Mouse (Mus musculus): ENCODE measurements around the gene Hist1h2bq. TPM values are rescaled to one million over a fixed set of nuclear protein-coding genes. Genes with fewer than 3 reads are reported as not detected.

The Hist1h2bq gene
- polyA plus RNA-seq, 1 experiment from 2014 or later = 17.8 TPM

GRCm38 (mm10) chr13:21778814-21779766 lies 30.9 kb downstream of the Hist1h2bq start:
- Histone ChIP-seq H3K36me3 (ENCODE audit: control insufficient read depth, insufficient read depth, low read length) (no peaks in the 10 kb centered on the region), H3K9ac (ENCODE audit: low read depth, low read length) (peak overlapping the region; percentile 79), H3K9me3 (ENCODE audit: control insufficient read depth, low read length) (no peaks in the 10 kb centered on the region), H3K4me1 (replicated peaks; ENCODE audit: control insufficient read depth, insufficient read depth, low read length) (no peaks in the 10 kb centered on the region), H3K4me3 (ENCODE audit: low read depth, low read length) (peak overlapping the region; percentile 55), H3K4me2 (replicated peaks; ENCODE audit: low read depth, low read length) (peak overlapping the region; percentile 84), H3K27me3 (ENCODE audit: control insufficient read depth, insufficient read depth, low read length) (no peaks in the 10 kb centered on the region), H3K27ac (ENCODE audit: low read depth, low read length) (peak overlapping the region; percentile 95)
- 5% methylated on average over 33 of the region's 33 CpGs for WGBS
- ATAC-seq (ENCODE audit: low FRiP score) (peak; percentile 87), DNase-seq (ENCODE audit: low spot score) (peak; percentile 85)

Other genes with a start within 250 kb of the Hist1h2bq start
- gene Olfr1364, start 228.4 kb downstream of the Hist1h2bq start, polyA plus RNA-seq (2014; fragmentation: Nextera tagmentation; extraction: Ambion mirVana) = not detected in 2 replicates
- gene Olfr1362, start 196.2 kb downstream of the Hist1h2bq start, polyA plus RNA-seq (2014; fragmentation: Nextera tagmentation; extraction: Ambion mirVana) = not detected in 2 replicates
- gene Olfr11, start 167.7 kb downstream of the Hist1h2bq start, polyA plus RNA-seq (2014; fragmentation: Nextera tagmentation; extraction: Ambion mirVana) = not detected in 2 replicates
- gene Olfr1361, start 146.8 kb downstream of the Hist1h2bq start, polyA plus RNA-seq (2014; fragmentation: Nextera tagmentation; extraction: Ambion mirVana) = not detected in 2 replicates
- not detected in 2 replicates for gene Olfr1360, start 132.8 kb downstream of the Hist1h2bq start, polyA plus RNA-seq (2014; fragmentation: Nextera tagmentation; extraction: Ambion mirVana)
- gene Olfr1359, start 112.1 kb downstream of the Hist1h2bq start, polyA plus RNA-seq (2014; fragmentation: Nextera tagmentation; extraction: Ambion mirVana) = not detected in 2 replicates
- gene Hist1h2bl, start 94.1 kb downstream of the Hist1h2bq start, polyA plus RNA-seq (2014; fragmentation: Nextera tagmentation; extraction: Ambion mirVana) = 2.1 and 3.0 TPM in 2 replicates
- gene Hist1h2ai, start 93.8 kb downstream of the Hist1h2bq start, polyA plus RNA-seq (2014; fragmentation: Nextera tagmentation; extraction: Ambion mirVana) = 17.3 and 25.6 TPM in 2 replicates
- 12.7 and 20.0 TPM in 2 replicates for gene Hist1h3h, start 92.5 kb downstream of the Hist1h2bq start, polyA plus RNA-seq (2014; fragmentation: Nextera tagmentation; extraction: Ambion mirVana)
- gene Hist1h2bm, start 88.2 kb downstream of the Hist1h2bq start, polyA plus RNA-seq (2014; fragmentation: Nextera tagmentation; extraction: Ambion mirVana) = 4.2 and 4.3 TPM in 2 replicates
- 0.94 and 1.4 TPM in 2 replicates for gene Hist1h4j, start 75.1 kb downstream of the Hist1h2bq start, polyA plus RNA-seq (2014; fragmentation: Nextera tagmentation; extraction: Ambion mirVana)
- gene Hist1h4k, start 59.7 kb downstream of the Hist1h2bq start, polyA plus RNA-seq (2014; fragmentation: Nextera tagmentation; extraction: Ambion mirVana) = 2.4 and 8.0 TPM in 2 replicates
- gene Hist1h2ak, start 56.4 kb downstream of the Hist1h2bq start, polyA plus RNA-seq (2014; fragmentation: Nextera tagmentation; extraction: Ambion mirVana) = 4.9 and 6.5 TPM in 2 replicates
- 0.67 and 2.2 TPM in 2 replicates for gene Hist1h2bn, start 56.1 kb downstream of the Hist1h2bq start, polyA plus RNA-seq (2014; fragmentation: Nextera tagmentation; extraction: Ambion mirVana)
- 19.1 TPM in 2 replicates for gene Hist1h1b, start 29.6 kb downstream of the Hist1h2bq start, polyA plus RNA-seq (2014; fragmentation: Nextera tagmentation; extraction: Ambion mirVana)
- gene Hist1h3i, start 26.8 kb downstream of the Hist1h2bq start, polyA plus RNA-seq (2014; fragmentation: Nextera tagmentation; extraction: Ambion mirVana) = 232 and 252 TPM in 2 replicates
- 1.4 and 8.5 TPM in 2 replicates for gene Hist1h2an, start 23.0 kb downstream of the Hist1h2bq start, polyA plus RNA-seq (2014; fragmentation: Nextera tagmentation; extraction: Ambion mirVana)
- 2.2 and 2.9 TPM in 2 replicates for gene Hist1h2bp, start 22.7 kb downstream of the Hist1h2bq start, polyA plus RNA-seq (2014; fragmentation: Nextera tagmentation; extraction: Ambion mirVana)
- 2.1 TPM in 1 of 2 replicates, not detected in the other for gene Hist1h2ao, start 268 bp upstream of the Hist1h2bq start, polyA plus RNA-seq (2014; fragmentation: Nextera tagmentation; extraction: Ambion mirVana)
- gene Hist1h4m, start 1.5 kb upstream of the Hist1h2bq start, polyA plus RNA-seq (2014; fragmentation: Nextera tagmentation; extraction: Ambion mirVana) = not detected in 2 replicates
- 13.4 and 14.6 TPM in 2 replicates for gene Hist1h4n, start 22.0 kb upstream of the Hist1h2bq start, polyA plus RNA-seq (2014; fragmentation: Nextera tagmentation; extraction: Ambion mirVana)
- 4,676 and 4,856 TPM in 2 replicates for gene Hist1h2ap, start 23.3 kb upstream of the Hist1h2bq start, polyA plus RNA-seq (2014; fragmentation: Nextera tagmentation; extraction: Ambion mirVana)
- gene Hist1h2br, start 23.5 kb upstream of the Hist1h2bq start, polyA plus RNA-seq (2014; fragmentation: Nextera tagmentation; extraction: Ambion mirVana) = 18.1 and 18.6 TPM in 2 replicates
- 25.7 and 27.8 TPM in 2 replicates for gene Zfp184, start 134.9 kb upstream of the Hist1h2bq start, polyA plus RNA-seq (2014; fragmentation: Nextera tagmentation; extraction: Ambion mirVana)
- gene Pom121l2, start 171.0 kb upstream of the Hist1h2bq start, polyA plus RNA-seq (2014; fragmentation: Nextera tagmentation; extraction: Ambion mirVana) = 0.11 TPM in 2 replicates
- 0.51 TPM in 1 of 2 replicates, not detected in the other for gene Prss16, start 199.5 kb upstream of the Hist1h2bq start, polyA plus RNA-seq (2014; fragmentation: Nextera tagmentation; extraction: Ambion mirVana)
- 8.4 and 11.9 TPM in 2 replicates for gene Hist1h2ah, start 225.4 kb upstream of the Hist1h2bq start, polyA plus RNA-seq (2014; fragmentation: Nextera tagmentation; extraction: Ambion mirVana)
- 7.2 and 10.2 TPM in 2 replicates for gene Hist1h2bk, start 225.7 kb upstream of the Hist1h2bq start, polyA plus RNA-seq (2014; fragmentation: Nextera tagmentation; extraction: Ambion mirVana)
- 31.2 and 31.4 TPM in 2 replicates for gene Hist1h4i, start 231.2 kb upstream of the Hist1h2bq start, polyA plus RNA-seq (2014; fragmentation: Nextera tagmentation; extraction: Ambion mirVana)
- gene Hist1h2ag, start 232.7 kb upstream of the Hist1h2bq start, polyA plus RNA-seq (2014; fragmentation: Nextera tagmentation; extraction: Ambion mirVana) = 58.7 and 60.3 TPM in 2 replicates
- gene Hist1h2bj, start 233.0 kb upstream of the Hist1h2bq start, polyA plus RNA-seq (2014; fragmentation: Nextera tagmentation; extraction: Ambion mirVana) = 14.0 and 15.2 TPM in 2 replicates

Data from hindbrain, embryonic 11.5 days (tissue).